Mouse (Mus musculus): ENCODE measurements at regions not wholly inside any gene's neighbourhood (a gene's known extent, or its start where the extent isn't known, plus 50 kb on each side); places are given as distances from the start of the nearest gene placed in this dataset.

GRCm38 (mm10) chr17:45798996-45799395 lies 65.4 kb upstream of the 1600014C23Rik start:
- Histone ChIP-seq H3K36me3 (ENCODE audit: insufficient read depth, low read length) (no peaks in the 10 kb centered on the region), H3K4me2 (ENCODE audit: low read depth, low read length, poor library complexity, severe bottlenecking) (no peak overlapping the region), H3K4me3 (ENCODE audit: low read depth, low read length) (no peak overlapping the region), H3K9me3 (ENCODE audit: low read length) (no peaks in the 10 kb centered on the region), H3K4me1 (ENCODE audit: insufficient read depth, low read length) (no peaks in the 10 kb centered on the region), H3K27ac (ENCODE audit: low read depth, low read length) (no peak overlapping the region), H3K27me3 (ENCODE audit: insufficient read depth, low read length) (no peaks in the 10 kb centered on the region), H3K9ac (replicated peaks; ENCODE audit: low read length, poor library complexity, severe bottlenecking) (no peak overlapping the region)
- 72% methylated on average over 11 of the region's 11 CpGs for WGBS
- ATAC-seq (ENCODE audit: low FRiP score) (no peak), DNase-seq (ENCODE audit: low spot score) (no peak)
- no peak for TF ChIP-seq CTCF (IDR thresholded peaks at IDR 0.05)

GRCm38 (mm10) chr17:45798456-45798855 lies 64.8 kb upstream of the 1600014C23Rik start:
- DNase-seq (ENCODE audit: low spot score): no peak
- H3K27ac ChIP-seq (ENCODE audit: low read depth, low read length): no peak overlapping the region
- no peak for TF ChIP-seq CTCF (IDR thresholded peaks at IDR 0.05)
- H3K27me3 ChIP-seq (ENCODE audit: insufficient read depth, low read length): no peaks in the 10 kb centered on the region
- no peaks in the 10 kb centered on the region for H3K36me3 ChIP-seq (ENCODE audit: insufficient read depth, low read length)
- H3K9ac ChIP-seq (replicated peaks; ENCODE audit: low read length, poor library complexity, severe bottlenecking): no peak overlapping the region
- 91% methylated on average over 8 of the region's 8 CpGs for WGBS
- H3K9me3 ChIP-seq (ENCODE audit: low read length): no peaks in the 10 kb centered on the region
- no peak for ATAC-seq (ENCODE audit: low FRiP score)
- no peak overlapping the region for H3K4me3 ChIP-seq (ENCODE audit: low read depth, low read length)
- no peak overlapping the region for H3K4me2 ChIP-seq (ENCODE audit: low read depth, low read length, poor library complexity, severe bottlenecking)
- H3K4me1 ChIP-seq (ENCODE audit: insufficient read depth, low read length): no peaks in the 10 kb centered on the region

DNA sequence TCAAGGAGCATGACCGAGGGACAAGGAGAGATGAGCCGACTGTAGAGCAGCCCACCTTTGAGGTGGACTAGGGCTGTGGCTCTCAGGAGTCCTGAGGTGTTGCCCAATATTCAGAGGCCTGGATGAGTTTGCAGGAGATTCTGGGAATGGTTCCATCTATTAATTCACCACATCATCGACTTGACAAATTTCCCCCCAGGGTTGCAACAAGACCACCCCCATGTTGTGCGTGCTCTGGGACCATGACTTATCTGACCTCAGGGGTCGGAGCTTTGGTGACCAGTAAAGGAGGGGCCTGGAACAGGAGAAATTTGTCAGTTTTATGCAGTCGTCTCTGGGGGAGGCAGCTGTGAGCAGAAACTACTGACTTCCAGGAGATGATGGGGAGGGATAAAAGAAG lies 63.5 kb upstream of the 1600014C23Rik start:
- no peaks in the 10 kb centered on the region for H3K27me3 ChIP-seq (ENCODE audit: insufficient read depth, low read length)
- ATAC-seq (ENCODE audit: low FRiP score): no peak
- no peak overlapping the region for H3K9ac ChIP-seq (replicated peaks; ENCODE audit: low read length, poor library complexity, severe bottlenecking)
- no peak overlapping the region for H3K4me2 ChIP-seq (ENCODE audit: low read depth, low read length, poor library complexity, severe bottlenecking)
- 80% methylated on average over 6 of the region's 6 CpGs for WGBS
- no peaks in the 10 kb centered on the region for H3K4me1 ChIP-seq (ENCODE audit: insufficient read depth, low read length)
- DNase-seq (ENCODE audit: low spot score): no peak
- no peak overlapping the region for H3K4me3 ChIP-seq (ENCODE audit: low read depth, low read length)
- no peak for TF ChIP-seq CTCF (IDR thresholded peaks at IDR 0.05)
- H3K36me3 ChIP-seq (ENCODE audit: insufficient read depth, low read length): no peaks in the 10 kb centered on the region
- H3K9me3 ChIP-seq (ENCODE audit: low read length): no peaks in the 10 kb centered on the region
- no peak overlapping the region for H3K27ac ChIP-seq (ENCODE audit: low read depth, low read length)

- H3K9me3 ChIP-seq (ENCODE audit: low read length): no peaks in the 10 kb centered on the region
- no peak for TF ChIP-seq CTCF (IDR thresholded peaks at IDR 0.05)
- 84% methylated on average over 7 of the region's 7 CpGs for WGBS
Observed at GRCm38 (mm10) chr17:45794926-45795325, 61.3 kb upstream of the 1600014C23Rik start.

GRCm38 (mm10) chr17:45790959-45791520 lies 57.4 kb upstream of the 1600014C23Rik start:
- Histone ChIP-seq H3K4me3 (ENCODE audit: low read depth, low read length) (no peak overlapping the region), H3K4me2 (ENCODE audit: low read depth, low read length, poor library complexity, severe bottlenecking) (no peak overlapping the region), H3K4me1 (ENCODE audit: insufficient read depth, low read length) (no peaks in the 10 kb centered on the region), H3K27me3 (ENCODE audit: insufficient read depth, low read length) (no peaks in the 10 kb centered on the region), H3K9ac (replicated peaks; ENCODE audit: low read length, poor library complexity, severe bottlenecking) (no peak overlapping the region), H3K36me3 (ENCODE audit: insufficient read depth, low read length) (no peaks in the 10 kb centered on the region), H3K27ac (ENCODE audit: low read depth, low read length) (no peak overlapping the region), H3K9me3 (ENCODE audit: low read length) (no peaks in the 10 kb centered on the region)
- WGBS: 87% methylated on average over 8 of the region's 8 CpGs
- no peak for DNase-seq (ENCODE audit: low spot score)
- no peak for TF ChIP-seq CTCF (IDR thresholded peaks at IDR 0.05)
- ATAC-seq (ENCODE audit: low FRiP score): no peak

More at GRCm38 (mm10) chr17:45794926-45795325, 61.3 kb upstream of the 1600014C23Rik start:
- Histone ChIP-seq H3K4me3 (ENCODE audit: low read depth, low read length) (no peak overlapping the region), H3K36me3 (ENCODE audit: insufficient read depth, low read length) (no peaks in the 10 kb centered on the region), H3K4me1 (ENCODE audit: insufficient read depth, low read length) (no peaks in the 10 kb centered on the region), H3K9ac (replicated peaks; ENCODE audit: low read length, poor library complexity, severe bottlenecking) (no peak overlapping the region), H3K27me3 (ENCODE audit: insufficient read depth, low read length) (no peaks in the 10 kb centered on the region), H3K27ac (ENCODE audit: low read depth, low read length) (no peak overlapping the region), H3K4me2 (ENCODE audit: low read depth, low read length, poor library complexity, severe bottlenecking) (no peak overlapping the region)
- ATAC-seq (ENCODE audit: low FRiP score) (no peak), DNase-seq (ENCODE audit: low spot score) (no peak)

GRCm38 (mm10) chr17:45789777-45790176 lies 56.1 kb upstream of the 1600014C23Rik start:
- H3K9me3 ChIP-seq (ENCODE audit: low read length): no peaks in the 10 kb centered on the region
- WGBS: 20% methylated on average over 6 of the region's 6 CpGs
- H3K27me3 ChIP-seq (ENCODE audit: insufficient read depth, low read length): no peaks in the 10 kb centered on the region
- peak; percentile 39 for DNase-seq (ENCODE audit: low spot score)
- H3K27ac ChIP-seq (ENCODE audit: low read depth, low read length): no peak overlapping the region
- no peak overlapping the region for H3K4me3 ChIP-seq (ENCODE audit: low read depth, low read length)
- H3K36me3 ChIP-seq (ENCODE audit: insufficient read depth, low read length): no peaks in the 10 kb centered on the region
- TF ChIP-seq CTCF (IDR thresholded peaks at IDR 0.05): no peak
- no peak for ATAC-seq (ENCODE audit: low FRiP score)
- no peak overlapping the region for H3K9ac ChIP-seq (replicated peaks; ENCODE audit: low read length, poor library complexity, severe bottlenecking)
- H3K4me1 ChIP-seq (ENCODE audit: insufficient read depth, low read length): no peaks in the 10 kb centered on the region
- no peak overlapping the region for H3K4me2 ChIP-seq (ENCODE audit: low read depth, low read length, poor library complexity, severe bottlenecking)

Measured in midbrain, postnatal 0 days (tissue).